Mouse (Mus musculus): Measurements from ENCODE around the gene Tnpo1. TPM values are rescaled to one million over a fixed set of nuclear protein-coding genes. Genes with fewer than 3 reads are reported as not detected.
A peak's percentile ranks its signal among the peaks of the same experiment; 100 is the strongest.

Tnpo1 gene
- polyA plus RNA-seq, 1 experiment from 2014 or later, result 32.2 TPM

DNA sequence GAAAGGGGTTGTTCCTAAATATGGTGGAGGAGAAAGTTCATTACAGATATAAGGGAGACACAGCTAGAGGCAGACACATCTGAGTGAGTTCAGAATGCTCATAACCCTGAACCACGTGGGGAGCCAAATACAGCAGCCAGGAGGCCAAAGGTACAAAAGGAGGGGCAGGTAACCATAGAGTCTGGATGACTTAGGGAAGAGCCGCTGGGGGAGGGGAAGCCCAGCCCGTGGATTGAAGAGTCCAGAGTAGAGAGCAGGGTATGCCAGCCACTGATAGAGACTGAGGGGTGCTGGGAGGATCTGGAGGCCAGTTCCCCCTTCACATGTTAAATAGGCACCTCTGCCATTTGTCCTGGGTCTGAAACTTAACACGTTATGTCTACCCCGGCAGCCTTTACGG lies 29.5 kb upstream of the Tnpo1 start:
- Histone ChIP-seq H3K27ac (ENCODE audit: low read depth, low read length) (no peak overlapping the region), H3K27me3 (replicated peaks; ENCODE audit: control insufficient read depth, insufficient read depth, low read length) (no peaks in the 10 kb centered on the region), H3K9me3 (ENCODE audit: control insufficient read depth, low read length) (no peaks in the 10 kb centered on the region), H3K4me2 (no peak overlapping the region), H3K36me3 (ENCODE audit: control insufficient read depth, insufficient read depth, low read length) (no peaks in the 10 kb centered on the region), H3K9ac (ENCODE audit: low read depth, low read length) (no peak overlapping the region), H3K4me1 (replicated peaks; ENCODE audit: control insufficient read depth, insufficient read depth, low read length) (peaks cover 7% of the 10 kb centered on the region; the same call in 1 of the 2 replicates), H3K4me3 (ENCODE audit: low read depth, low read length) (no peak overlapping the region)
- ATAC-seq (replicated peaks; ENCODE audit: low FRiP score) (peak; percentile 47; the same call in 1 of the 2 replicates), DNase-seq (ENCODE audit: low spot score) (no peak)
- WGBS, result 53% methylated on average over 6 of the region's 6 CpGs

DNA sequence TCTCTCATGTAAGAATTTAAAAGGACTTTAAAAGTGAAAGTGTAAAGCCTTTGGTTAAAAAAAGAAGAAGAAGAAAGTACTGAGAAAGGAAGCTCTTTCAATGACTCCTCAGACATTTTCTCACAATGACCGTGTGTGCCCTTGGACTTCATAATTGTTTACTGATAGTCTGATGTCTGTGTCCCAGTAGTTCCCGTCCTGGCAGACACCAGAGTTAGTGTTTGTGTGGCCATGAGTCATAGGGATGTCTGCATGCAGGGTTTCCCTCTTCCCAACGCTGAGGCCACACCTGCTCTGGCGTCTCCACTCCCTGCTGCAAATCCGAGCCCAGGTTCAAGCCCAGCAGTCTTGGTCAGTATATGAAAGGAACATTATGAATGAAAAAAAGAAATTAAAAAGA lies 29.0 kb upstream of the Tnpo1 start:
- H3K36me3 ChIP-seq (ENCODE audit: control insufficient read depth, insufficient read depth, low read length), result no peaks in the 10 kb centered on the region
- no peak overlapping the region for H3K4me2 ChIP-seq
- ATAC-seq (replicated peaks; ENCODE audit: low FRiP score) (no peak; the same call in 1 of the 2 replicates), DNase-seq (ENCODE audit: low spot score) (no peak)
- peaks cover 7% of the 10 kb centered on the region; the same call in 1 of the 2 replicates for H3K4me1 ChIP-seq (replicated peaks; ENCODE audit: control insufficient read depth, insufficient read depth, low read length)
- no peaks in the 10 kb centered on the region for H3K27me3 ChIP-seq (replicated peaks; ENCODE audit: control insufficient read depth, insufficient read depth, low read length)
- no peaks in the 10 kb centered on the region for H3K9me3 ChIP-seq (ENCODE audit: control insufficient read depth, low read length)
- H3K27ac ChIP-seq (ENCODE audit: low read depth, low read length), result no peak overlapping the region
- no peak overlapping the region for H3K4me3 ChIP-seq (ENCODE audit: low read depth, low read length)
- H3K9ac ChIP-seq (ENCODE audit: low read depth, low read length), result no peak overlapping the region
- 52% methylated on average over 5 of the region's 5 CpGs for WGBS

DNA sequence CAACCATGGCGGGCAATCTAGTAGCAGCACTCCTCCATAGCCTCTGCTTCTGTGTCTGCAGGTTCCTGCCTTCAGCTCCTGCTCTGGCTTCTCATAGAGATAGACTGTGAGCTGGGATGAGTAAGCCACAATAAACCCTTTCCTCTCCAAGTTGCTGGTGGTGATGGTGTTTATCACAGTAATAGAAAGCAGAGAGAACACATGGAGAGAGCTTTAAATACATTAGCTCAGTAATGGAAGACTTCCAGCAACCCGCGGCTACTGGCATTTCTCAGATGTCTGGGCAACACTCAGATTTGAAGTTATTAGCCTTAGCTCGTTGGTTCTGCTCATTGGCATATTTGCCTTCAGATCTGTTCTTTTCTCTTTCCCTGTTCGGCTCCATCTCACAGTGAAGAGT lies 27.6 kb upstream of the Tnpo1 start:
- H3K27me3 ChIP-seq (replicated peaks; ENCODE audit: control insufficient read depth, insufficient read depth, low read length), result no peaks in the 10 kb centered on the region
- ATAC-seq (replicated peaks; ENCODE audit: low FRiP score) (no peak), DNase-seq (ENCODE audit: low spot score) (no peak)
- 84% methylated on average over 5 of the region's 5 CpGs for WGBS
- H3K4me1 ChIP-seq (replicated peaks; ENCODE audit: control insufficient read depth, insufficient read depth, low read length), result peaks cover 7% of the 10 kb centered on the region; the same call in 1 of the 2 replicates
- H3K4me2 ChIP-seq, result no peak overlapping the region
- no peak overlapping the region for H3K27ac ChIP-seq (ENCODE audit: low read depth, low read length)
- H3K9ac ChIP-seq (ENCODE audit: low read depth, low read length), result no peak overlapping the region
- H3K4me3 ChIP-seq (ENCODE audit: low read depth, low read length), result no peak overlapping the region
- H3K36me3 ChIP-seq (ENCODE audit: control insufficient read depth, insufficient read depth, low read length), result no peaks in the 10 kb centered on the region
- no peaks in the 10 kb centered on the region for H3K9me3 ChIP-seq (ENCODE audit: control insufficient read depth, low read length)

DNA sequence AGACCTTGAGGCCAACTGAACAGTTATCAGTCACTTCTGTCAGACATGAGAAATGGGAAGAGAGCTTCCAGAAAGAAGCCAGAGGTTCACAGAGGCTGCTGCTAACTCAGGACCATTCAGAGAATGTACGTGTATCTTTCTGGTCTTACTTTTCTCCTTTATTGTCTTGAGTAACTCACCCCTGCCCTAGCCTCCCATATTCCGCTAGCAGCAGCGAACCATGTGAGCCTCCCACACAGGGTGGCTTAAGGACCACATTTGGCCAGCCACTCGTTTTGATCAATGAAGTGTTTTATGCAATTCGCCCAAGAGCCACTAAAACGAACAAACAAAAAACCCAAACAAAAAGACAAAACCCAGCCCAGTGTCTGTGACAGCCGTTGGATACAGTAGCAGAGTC lies 25.8 kb upstream of the Tnpo1 start:
- Histone ChIP-seq H3K4me1 (replicated peaks; ENCODE audit: control insufficient read depth, insufficient read depth, low read length) (peaks cover 7% of the 10 kb centered on the region; the same call in 1 of the 2 replicates), H3K9ac (ENCODE audit: low read depth, low read length) (no peak overlapping the region), H3K36me3 (ENCODE audit: control insufficient read depth, insufficient read depth, low read length) (no peaks in the 10 kb centered on the region), H3K9me3 (ENCODE audit: control insufficient read depth, low read length) (no peaks in the 10 kb centered on the region), H3K27ac (ENCODE audit: low read depth, low read length) (no peak overlapping the region), H3K4me3 (ENCODE audit: low read depth, low read length) (no peak overlapping the region), H3K4me2 (no peak overlapping the region), H3K27me3 (replicated peaks; ENCODE audit: control insufficient read depth, insufficient read depth, low read length) (no peaks in the 10 kb centered on the region)
- WGBS, result 75% methylated on average over 7 of the region's 7 CpGs
- no peak for DNase-seq (ENCODE audit: low spot score)
- ATAC-seq (replicated peaks; ENCODE audit: low FRiP score), result no peak

DNA sequence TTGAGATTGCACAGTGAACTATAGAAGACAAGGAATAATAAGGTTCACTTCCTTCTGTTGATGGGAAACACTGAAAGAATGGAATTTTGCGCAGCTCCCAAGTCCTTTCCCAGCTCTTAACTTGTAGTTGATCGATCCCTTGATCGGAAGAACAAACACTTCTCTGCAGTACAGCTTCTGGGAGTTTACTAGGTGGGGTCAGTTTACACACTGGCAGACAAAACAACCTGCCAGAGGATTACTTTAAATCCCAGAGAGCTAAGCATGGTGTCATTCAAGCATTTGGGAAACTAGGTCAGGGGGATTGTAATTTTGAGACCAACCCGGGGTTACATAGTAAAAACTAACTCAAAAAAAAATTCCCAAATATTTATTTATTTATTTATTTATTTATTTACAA lies 22.0 kb upstream of the Tnpo1 start:
- DNase-seq (ENCODE audit: low spot score), result no peak
- H3K36me3 ChIP-seq (ENCODE audit: control insufficient read depth, insufficient read depth, low read length), result no peaks in the 10 kb centered on the region
- H3K27me3 ChIP-seq (replicated peaks; ENCODE audit: control insufficient read depth, insufficient read depth, low read length), result no peaks in the 10 kb centered on the region
- WGBS, result 67% methylated on average over 4 of the region's 4 CpGs
- H3K9me3 ChIP-seq (ENCODE audit: control insufficient read depth, low read length), result no peaks in the 10 kb centered on the region
- ATAC-seq (replicated peaks; ENCODE audit: low FRiP score), result no peak
- no peak overlapping the region for H3K9ac ChIP-seq (ENCODE audit: low read depth, low read length)
- no peak overlapping the region for H3K27ac ChIP-seq (ENCODE audit: low read depth, low read length)
- no peak overlapping the region for H3K4me3 ChIP-seq (ENCODE audit: low read depth, low read length)
- no peak overlapping the region for H3K4me2 ChIP-seq
- H3K4me1 ChIP-seq (replicated peaks; ENCODE audit: control insufficient read depth, insufficient read depth, low read length), result no peaks in the 10 kb centered on the region

DNA sequence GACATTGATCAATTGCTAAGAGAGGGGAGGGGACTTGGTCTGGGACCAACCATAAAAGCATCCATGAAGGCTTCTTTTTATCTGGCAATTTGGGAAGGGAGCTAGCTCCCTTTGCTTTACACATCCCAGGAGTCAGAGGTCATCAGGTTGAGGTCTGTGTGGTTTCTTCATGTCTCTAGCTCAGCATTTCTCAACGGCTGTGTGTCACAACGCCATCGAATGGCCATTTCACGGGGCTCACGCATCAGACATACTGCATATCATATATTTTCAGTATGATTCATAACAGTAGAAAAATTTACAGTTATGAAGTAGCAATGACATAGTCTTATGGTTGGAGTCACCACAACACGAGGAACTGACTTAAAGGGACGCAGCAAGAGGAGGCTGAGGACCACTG lies 20.2 kb upstream of the Tnpo1 start:
- DNase-seq (ENCODE audit: low spot score) (no peak), ATAC-seq (replicated peaks; ENCODE audit: low FRiP score) (no peak)
- H3K4me1 ChIP-seq (replicated peaks; ENCODE audit: control insufficient read depth, insufficient read depth, low read length), result peaks cover 8% of the 10 kb centered on the region
- H3K9me3 ChIP-seq (ENCODE audit: control insufficient read depth, low read length), result no peaks in the 10 kb centered on the region
- H3K4me2 ChIP-seq, result no peak overlapping the region
- no peaks in the 10 kb centered on the region for H3K36me3 ChIP-seq (ENCODE audit: control insufficient read depth, insufficient read depth, low read length)
- no peak overlapping the region for H3K4me3 ChIP-seq (ENCODE audit: low read depth, low read length)
- no peak overlapping the region for H3K9ac ChIP-seq (ENCODE audit: low read depth, low read length)
- 81% methylated on average over 7 of the region's 7 CpGs for WGBS
- H3K27ac ChIP-seq (ENCODE audit: low read depth, low read length), result no peak overlapping the region
- no peaks in the 10 kb centered on the region for H3K27me3 ChIP-seq (replicated peaks; ENCODE audit: control insufficient read depth, insufficient read depth, low read length)

DNA sequence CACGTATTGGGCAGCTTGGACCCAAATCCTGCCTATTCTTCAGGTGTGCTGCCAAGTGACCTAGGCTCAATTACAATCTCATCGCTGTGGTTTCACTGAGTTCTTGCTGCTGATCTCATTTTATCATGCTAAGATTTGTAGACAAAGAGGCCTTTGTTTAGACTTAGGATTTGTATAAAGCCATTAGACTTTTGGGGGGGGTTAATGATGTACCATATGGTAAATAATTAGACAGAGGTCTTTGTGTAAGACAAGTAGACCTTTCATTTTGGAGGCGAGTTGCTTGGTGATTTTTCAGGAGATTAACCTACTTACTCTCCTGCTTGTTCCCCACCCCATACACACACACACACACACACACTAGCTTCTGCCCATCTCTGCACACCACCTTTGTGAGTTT lies 19.7 kb upstream of the Tnpo1 start:
- Histone ChIP-seq H3K4me3 (ENCODE audit: low read depth, low read length) (no peak overlapping the region), H3K9ac (ENCODE audit: low read depth, low read length) (no peak overlapping the region), H3K27ac (ENCODE audit: low read depth, low read length) (no peak overlapping the region), H3K36me3 (ENCODE audit: control insufficient read depth, insufficient read depth, low read length) (no peaks in the 10 kb centered on the region), H3K4me2 (no peak overlapping the region), H3K27me3 (replicated peaks; ENCODE audit: control insufficient read depth, insufficient read depth, low read length) (no peaks in the 10 kb centered on the region), H3K4me1 (replicated peaks; ENCODE audit: control insufficient read depth, insufficient read depth, low read length) (peaks cover 8% of the 10 kb centered on the region), H3K9me3 (ENCODE audit: control insufficient read depth, low read length) (no peaks in the 10 kb centered on the region)
- 74% methylated on average over 3 of the region's 3 CpGs for WGBS
- ATAC-seq (replicated peaks; ENCODE audit: low FRiP score), result no peak
- no peak for DNase-seq (ENCODE audit: low spot score)

DNA sequence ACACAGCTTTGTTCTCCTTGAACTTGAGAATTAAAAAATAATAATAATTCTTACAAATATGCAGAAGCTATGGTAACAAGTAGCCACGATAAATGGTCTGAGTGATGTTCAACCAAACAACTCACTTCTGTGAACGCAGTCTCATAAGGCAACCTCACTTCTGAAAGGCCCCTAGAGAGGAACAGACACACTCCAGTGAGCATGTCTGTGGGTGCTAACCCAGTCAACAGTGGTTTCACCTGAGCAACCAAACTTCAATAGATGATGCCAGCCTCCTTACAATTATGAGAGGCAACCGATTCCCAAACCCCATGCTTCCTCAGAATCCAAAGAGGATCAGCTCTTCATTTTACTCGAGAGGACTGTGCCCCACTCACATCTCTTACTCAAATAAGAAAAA lies 19.2 kb upstream of the Tnpo1 start:
- no peaks in the 10 kb centered on the region for H3K36me3 ChIP-seq (ENCODE audit: control insufficient read depth, insufficient read depth, low read length)
- H3K9me3 ChIP-seq (ENCODE audit: control insufficient read depth, low read length), result no peaks in the 10 kb centered on the region
- WGBS, result 88% methylated on average over 4 of the region's 4 CpGs
- no peak for DNase-seq (ENCODE audit: low spot score)
- H3K4me3 ChIP-seq (ENCODE audit: low read depth, low read length), result no peak overlapping the region
- H3K4me2 ChIP-seq, result peak overlapping the region; percentile 26; the same call in 1 of the 2 replicates
- H3K27me3 ChIP-seq (replicated peaks; ENCODE audit: control insufficient read depth, insufficient read depth, low read length), result no peaks in the 10 kb centered on the region
- ATAC-seq (replicated peaks; ENCODE audit: low FRiP score), result no peak
- no peak overlapping the region for H3K9ac ChIP-seq (ENCODE audit: low read depth, low read length)
- H3K4me1 ChIP-seq (replicated peaks; ENCODE audit: control insufficient read depth, insufficient read depth, low read length), result peaks cover 8% of the 10 kb centered on the region
- H3K27ac ChIP-seq (ENCODE audit: low read depth, low read length), result no peak overlapping the region

DNA sequence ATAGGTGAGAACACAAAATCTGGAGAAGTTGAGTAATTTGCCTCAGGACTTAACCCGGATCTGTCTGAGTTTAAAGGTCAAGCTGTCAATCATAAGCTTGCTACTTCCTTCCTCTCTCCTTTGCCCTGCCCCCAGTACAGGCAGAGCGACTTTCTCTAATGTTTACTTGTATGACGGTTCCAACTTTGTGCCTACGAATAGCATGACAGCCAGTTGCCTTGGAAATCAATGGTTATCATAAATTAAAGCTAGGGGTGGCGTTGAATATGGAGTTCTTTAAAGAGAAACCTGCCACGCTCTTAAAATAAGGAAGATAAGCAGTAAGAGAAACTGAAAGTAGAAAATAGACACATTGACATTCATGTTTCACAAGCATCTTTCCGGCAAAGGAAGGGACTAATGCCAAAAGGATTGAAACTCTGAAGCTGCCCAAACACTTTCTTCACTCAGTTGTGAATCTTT lies 18.5 kb upstream of the Tnpo1 start:
- Histone ChIP-seq H3K9me3 (ENCODE audit: control insufficient read depth, low read length) (no peaks in the 10 kb centered on the region), H3K36me3 (ENCODE audit: control insufficient read depth, insufficient read depth, low read length) (no peaks in the 10 kb centered on the region), H3K4me1 (replicated peaks; ENCODE audit: control insufficient read depth, insufficient read depth, low read length) (peaks cover 8% of the 10 kb centered on the region), H3K27ac (ENCODE audit: low read depth, low read length) (no peak overlapping the region), H3K27me3 (replicated peaks; ENCODE audit: control insufficient read depth, insufficient read depth, low read length) (no peaks in the 10 kb centered on the region), H3K4me2 (peak overlapping the region; percentile 26), H3K4me3 (ENCODE audit: low read depth, low read length) (no peak overlapping the region), H3K9ac (ENCODE audit: low read depth, low read length) (no peak overlapping the region)
- 45% methylated on average over 7 of the region's 7 CpGs for WGBS
- DNase-seq (ENCODE audit: low spot score), result no peak
- 0 out of 2 replicates have a peak, but pooled peaks have one; percentile 41 for ATAC-seq (replicated peaks; ENCODE audit: low FRiP score)
